Comparison of ENCODE assay signal across 17 mouse cellular contexts in genomic region chr3:85855043-85855442, GRCm38 (mm10). TPM values are rescaled to one million over a fixed set of nuclear protein-coding genes. Genes with fewer than 3 reads are reported as not detected.
"Had no signal": no experiment of that assay in that cellular context is flagged by ENCODE, and none has a peak within 500 bp of the region (broad histone marks: within the 10 kb centered on the region; RNA-seq: fewer than 3 reads in every experiment).

No protein-coding gene starts in this region.

- ATAC-seq: liver, embryonic 12.5 days; midbrain, embryonic 15.5 days had no signal

- H3K9me3 ChIP-seq: kidney, embryonic 15.5 days; limb, embryonic 10.5 days; limb, embryonic 13.5 days; liver, embryonic 12.5 days; liver, embryonic 15.5 days; midbrain, embryonic 15.5 days; neural tube, embryonic 13.5 days had no signal

- H3K27me3 ChIP-seq: kidney, embryonic 15.5 days; limb, embryonic 13.5 days; liver, embryonic 12.5 days; liver, embryonic 15.5 days; midbrain, embryonic 15.5 days; neural tube, embryonic 13.5 days had no signal

- H3K4me1 ChIP-seq: kidney, embryonic 15.5 days; midbrain, embryonic 15.5 days; neural tube, embryonic 13.5 days had no signal

- H3K9ac ChIP-seq: kidney, embryonic 15.5 days; limb, embryonic 13.5 days; liver, embryonic 12.5 days; liver, embryonic 15.5 days; midbrain, embryonic 15.5 days; neural tube, embryonic 13.5 days had no signal

- H3K36me3 ChIP-seq: kidney, embryonic 15.5 days; limb, embryonic 10.5 days; limb, embryonic 13.5 days; liver, embryonic 12.5 days; liver, embryonic 15.5 days; midbrain, embryonic 15.5 days; neural tube, embryonic 13.5 days had no signal

- H3K4me3 ChIP-seq: kidney, embryonic 15.5 days; limb, embryonic 10.5 days; limb, embryonic 13.5 days; liver, embryonic 12.5 days; liver, embryonic 15.5 days; midbrain, embryonic 15.5 days; neural tube, embryonic 13.5 days had no signal

- DNase-seq: kidney, postnatal 14 days; kidney, postnatal 4 days; liver; lung, adult 2 months; lung, postnatal 14 days; lung, postnatal 4 days; thymus, adult 18-20 months; thymus, postnatal 36 days had no signal

- H3K4me2 ChIP-seq: kidney, embryonic 15.5 days; limb, embryonic 13.5 days; liver, embryonic 12.5 days; liver, embryonic 15.5 days; midbrain, embryonic 11.5 days; midbrain, embryonic 15.5 days; neural tube, embryonic 13.5 days had no signal

- H3K27ac ChIP-seq: kidney, embryonic 15.5 days; limb, embryonic 10.5 days; limb, embryonic 13.5 days; liver, embryonic 15.5 days; midbrain, embryonic 15.5 days; neural tube, embryonic 13.5 days had no signal

RNA-seq across cellular contexts. Expression of gene Gm37240, which starts 32.3 kb away (rescaled TPM):
- polyA plus RNA-seq: neural tube, embryonic 13.5 days; testis, adult 2 months had no signal
